Mouse (Mus musculus): ENCODE measurements at regions not wholly inside any gene's neighbourhood (a gene's known extent, or its start where the extent isn't known, plus 50 kb on each side); places are given as distances from the start of the nearest gene placed in this dataset.

GRCm38 (mm10) chr13:107308958-107309639 is 287.2 kb upstream of the Kif2a start:
- TF ChIP-seq CTCF (conservative IDR thresholded peaks at IDR 0.05; ENCODE audit: low read length) = no peak
- no peak for TF ChIP-seq NANOG (IDR thresholded peaks at IDR 0.05; ENCODE audit: borderline replicate concordance, low read length)
- TF ChIP-seq POU5F1 (IDR thresholded peaks at IDR 0.05; ENCODE audit: borderline replicate concordance, low read length) = no peak
- Histone ChIP-seq H3K4me3 (replicated peaks; ENCODE audit: low read length) (no peak overlapping the region), H3K9me3 (ENCODE audit: low read length) (no peaks in the 10 kb centered on the region), H3K27me3 (ENCODE audit: insufficient read depth, low read length) (no peaks in the 10 kb centered on the region), H3K36me3 (ENCODE audit: insufficient read depth, low read length) (no peaks in the 10 kb centered on the region), H3K4me1 (replicated peaks; ENCODE audit: low read depth, low read length) (no peaks in the 10 kb centered on the region)

DNA sequence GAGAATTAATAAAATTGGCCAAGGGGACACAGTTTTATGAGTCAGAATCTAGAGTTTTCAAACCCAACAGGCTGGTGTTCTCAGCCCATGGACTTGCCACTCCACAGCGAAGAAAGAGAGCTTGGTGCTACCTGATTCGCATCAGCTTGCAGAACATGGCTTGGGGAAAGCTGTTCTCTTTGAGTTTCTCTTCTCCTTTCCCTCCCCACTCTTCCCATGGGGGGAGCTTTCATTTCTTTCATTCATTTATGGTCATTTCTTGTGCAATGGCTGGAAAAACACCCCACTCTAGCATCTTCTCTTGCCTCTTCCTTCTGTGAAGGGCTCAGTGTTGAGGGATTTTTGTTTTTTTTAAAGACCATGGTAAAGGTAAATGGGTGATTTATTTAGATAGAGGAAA is 286.5 kb upstream of the Kif2a start:
- TF ChIP-seq POU5F1 (IDR thresholded peaks at IDR 0.05; ENCODE audit: borderline replicate concordance, low read length) (no peak), CTCF (conservative IDR thresholded peaks at IDR 0.05; ENCODE audit: low read length) (no peak), NANOG (IDR thresholded peaks at IDR 0.05; ENCODE audit: borderline replicate concordance, low read length) (no peak)
- H3K4me3 ChIP-seq (replicated peaks; ENCODE audit: low read length) = no peak overlapping the region
- no peaks in the 10 kb centered on the region for H3K4me1 ChIP-seq (replicated peaks; ENCODE audit: low read depth, low read length)
- no peaks in the 10 kb centered on the region for H3K36me3 ChIP-seq (ENCODE audit: insufficient read depth, low read length)
- H3K27me3 ChIP-seq (ENCODE audit: insufficient read depth, low read length) = no peaks in the 10 kb centered on the region
- H3K9me3 ChIP-seq (ENCODE audit: low read length) = no peaks in the 10 kb centered on the region

DNA sequence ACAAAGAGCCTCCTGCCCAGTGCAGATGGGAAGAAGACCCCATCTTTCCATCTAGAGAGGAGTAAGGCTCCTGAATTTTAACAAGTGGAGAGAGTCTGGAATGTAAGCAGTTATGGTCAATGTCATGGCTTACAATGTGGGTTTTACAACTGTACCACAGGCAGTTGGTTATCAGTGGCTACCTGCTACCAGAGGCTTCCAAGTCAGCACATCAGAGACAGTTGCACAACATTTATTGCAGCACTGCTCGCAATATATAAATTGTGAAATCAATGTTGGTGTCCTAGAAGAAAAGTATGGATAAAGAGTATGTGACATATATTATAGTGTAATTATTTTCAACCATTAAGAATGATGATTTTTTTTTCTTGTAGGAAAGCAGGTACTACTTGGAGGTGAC is 285.0 kb upstream of the Kif2a start:
- no peak overlapping the region for H3K4me3 ChIP-seq (replicated peaks; ENCODE audit: low read length)
- H3K36me3 ChIP-seq (ENCODE audit: insufficient read depth, low read length) = no peaks in the 10 kb centered on the region
- H3K9me3 ChIP-seq (ENCODE audit: low read length) = no peaks in the 10 kb centered on the region
- H3K27me3 ChIP-seq (ENCODE audit: insufficient read depth, low read length) = no peaks in the 10 kb centered on the region
- H3K4me1 ChIP-seq (replicated peaks; ENCODE audit: low read depth, low read length) = no peaks in the 10 kb centered on the region
- TF ChIP-seq NANOG (IDR thresholded peaks at IDR 0.05; ENCODE audit: borderline replicate concordance, low read length) = no peak
- TF ChIP-seq CTCF (conservative IDR thresholded peaks at IDR 0.05; ENCODE audit: low read length) = no peak
- no peak for TF ChIP-seq POU5F1 (IDR thresholded peaks at IDR 0.05; ENCODE audit: borderline replicate concordance, low read length)

DNA sequence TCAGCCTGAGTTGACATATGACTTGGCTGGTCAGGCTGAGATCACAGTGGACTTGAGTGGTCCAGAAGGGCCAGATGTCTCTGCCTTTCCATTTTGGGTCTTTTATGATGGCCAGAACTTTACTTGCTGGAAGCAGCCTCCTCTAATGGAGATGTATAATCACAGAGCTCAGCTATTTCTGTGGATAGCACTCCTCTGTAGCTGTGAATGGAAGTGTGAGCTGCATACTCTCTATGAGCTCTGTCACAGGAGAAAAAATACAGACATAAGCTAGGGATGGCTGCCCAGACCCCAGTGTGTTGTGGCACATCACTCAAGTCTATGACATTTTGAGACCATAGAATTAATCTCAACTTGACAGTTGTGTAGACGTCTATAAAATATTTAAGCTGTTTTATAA is 284.3 kb upstream of the Kif2a start:
- no peak overlapping the region for H3K4me3 ChIP-seq (replicated peaks; ENCODE audit: low read length)
- no peaks in the 10 kb centered on the region for H3K4me1 ChIP-seq (replicated peaks; ENCODE audit: low read depth, low read length)
- H3K27me3 ChIP-seq (ENCODE audit: insufficient read depth, low read length) = no peaks in the 10 kb centered on the region
- H3K9me3 ChIP-seq (ENCODE audit: low read length) = no peaks in the 10 kb centered on the region
- TF ChIP-seq POU5F1 (IDR thresholded peaks at IDR 0.05; ENCODE audit: borderline replicate concordance, low read length) (no peak), CTCF (conservative IDR thresholded peaks at IDR 0.05; ENCODE audit: low read length) (no peak), NANOG (IDR thresholded peaks at IDR 0.05; ENCODE audit: borderline replicate concordance, low read length) (no peak)
- H3K36me3 ChIP-seq (ENCODE audit: insufficient read depth, low read length) = no peaks in the 10 kb centered on the region

GRCm38 (mm10) chr13:107305738-107306137 is 283.8 kb upstream of the Kif2a start:
- no peaks in the 10 kb centered on the region for H3K9me3 ChIP-seq (ENCODE audit: low read length)
- H3K27me3 ChIP-seq (ENCODE audit: insufficient read depth, low read length) = no peaks in the 10 kb centered on the region
- H3K4me1 ChIP-seq (replicated peaks; ENCODE audit: low read depth, low read length) = no peaks in the 10 kb centered on the region
- no peak for TF ChIP-seq POU5F1 (IDR thresholded peaks at IDR 0.05; ENCODE audit: borderline replicate concordance, low read length)
- TF ChIP-seq CTCF (conservative IDR thresholded peaks at IDR 0.05; ENCODE audit: low read length) = no peak
- no peak for TF ChIP-seq NANOG (IDR thresholded peaks at IDR 0.05; ENCODE audit: borderline replicate concordance, low read length)
- H3K36me3 ChIP-seq (ENCODE audit: insufficient read depth, low read length) = no peaks in the 10 kb centered on the region
- no peak overlapping the region for H3K4me3 ChIP-seq (replicated peaks; ENCODE audit: low read length)

DNA sequence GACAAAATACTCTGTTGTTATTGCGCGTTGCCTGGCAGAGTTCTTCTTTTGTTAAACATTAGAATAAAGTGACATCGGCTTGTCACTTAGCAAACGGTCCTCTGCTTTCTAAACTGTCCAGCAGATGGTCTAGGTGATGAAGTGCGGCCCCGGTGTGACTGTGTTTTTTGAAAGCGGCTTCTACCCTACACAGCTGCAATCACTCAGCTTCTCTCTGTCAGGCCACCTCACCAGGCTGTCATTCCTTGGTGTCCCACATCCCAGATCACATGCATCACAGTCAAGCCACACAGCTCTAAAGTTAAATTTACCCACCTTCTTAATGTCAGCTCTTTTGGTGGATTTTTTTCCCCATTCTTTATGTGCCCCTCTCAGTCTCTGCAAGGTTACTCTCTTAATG is 282.0 kb upstream of the Kif2a start:
- Histone ChIP-seq H3K36me3 (ENCODE audit: insufficient read depth, low read length) (no peaks in the 10 kb centered on the region), H3K4me1 (replicated peaks; ENCODE audit: low read depth, low read length) (no peaks in the 10 kb centered on the region), H3K9me3 (ENCODE audit: low read length) (no peaks in the 10 kb centered on the region), H3K4me3 (replicated peaks; ENCODE audit: low read length) (no peak overlapping the region), H3K27me3 (ENCODE audit: insufficient read depth, low read length) (no peaks in the 10 kb centered on the region)
- no peak for TF ChIP-seq CTCF (conservative IDR thresholded peaks at IDR 0.05; ENCODE audit: low read length)
- TF ChIP-seq NANOG (IDR thresholded peaks at IDR 0.05; ENCODE audit: borderline replicate concordance, low read length) = no peak
- TF ChIP-seq POU5F1 (IDR thresholded peaks at IDR 0.05; ENCODE audit: borderline replicate concordance, low read length) = no peak

DNA sequence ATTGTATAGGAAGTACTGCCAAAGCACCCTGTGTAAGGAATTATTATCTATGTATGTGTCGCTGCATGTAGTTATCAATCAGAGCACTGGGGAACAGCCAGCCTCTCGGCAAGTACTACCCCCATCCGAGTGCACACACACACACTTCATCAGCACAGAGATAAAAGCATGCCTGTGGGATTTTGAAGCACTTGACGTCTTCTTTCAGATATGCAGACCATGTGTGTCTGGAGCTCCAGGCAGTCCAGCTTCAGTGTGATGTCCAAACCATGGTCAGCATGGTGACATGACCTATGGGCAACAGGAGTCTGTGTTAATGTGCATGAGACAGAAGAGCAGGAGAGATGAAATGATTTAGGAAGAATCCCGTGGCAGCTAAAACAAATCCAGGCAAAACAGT is 281.4 kb upstream of the Kif2a start:
- TF ChIP-seq CTCF (conservative IDR thresholded peaks at IDR 0.05; ENCODE audit: low read length) (no peak), POU5F1 (IDR thresholded peaks at IDR 0.05; ENCODE audit: borderline replicate concordance, low read length) (no peak), NANOG (IDR thresholded peaks at IDR 0.05; ENCODE audit: borderline replicate concordance, low read length) (no peak)

DNA sequence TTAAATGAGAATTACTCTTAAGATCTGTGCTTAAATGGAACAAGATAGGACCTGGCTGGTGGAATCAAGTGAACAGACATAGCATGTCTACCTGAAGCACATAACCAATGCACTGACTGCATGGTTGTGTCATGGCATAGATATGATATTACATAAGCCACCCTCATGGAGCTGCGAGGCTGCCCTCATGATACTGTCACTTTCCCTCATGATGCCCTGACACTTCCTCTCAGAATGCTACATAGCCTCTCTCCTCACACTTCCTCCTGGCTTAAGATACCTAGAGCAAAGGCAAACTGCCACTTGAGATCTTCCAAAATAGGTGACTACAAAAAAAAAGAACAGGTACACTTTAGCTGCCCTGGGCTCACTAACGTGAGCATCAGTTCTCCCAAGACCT is 278.9 kb upstream of the Kif2a start:
- Histone ChIP-seq H3K27me3 (ENCODE audit: insufficient read depth, low read length) (no peaks in the 10 kb centered on the region), H3K36me3 (ENCODE audit: insufficient read depth, low read length) (no peaks in the 10 kb centered on the region), H3K9me3 (ENCODE audit: low read length) (no peaks in the 10 kb centered on the region), H3K4me3 (replicated peaks; ENCODE audit: low read length) (no peak overlapping the region), H3K4me1 (replicated peaks; ENCODE audit: low read depth, low read length) (no peaks in the 10 kb centered on the region)
- TF ChIP-seq CTCF (conservative IDR thresholded peaks at IDR 0.05; ENCODE audit: low read length) (no peak), POU5F1 (IDR thresholded peaks at IDR 0.05; ENCODE audit: borderline replicate concordance, low read length) (no peak), NANOG (IDR thresholded peaks at IDR 0.05; ENCODE audit: borderline replicate concordance, low read length) (no peak)

More for the DNA sequence above, 281.4 kb upstream of the Kif2a start:
- H3K4me1 ChIP-seq (replicated peaks; ENCODE audit: low read depth, low read length) = no peaks in the 10 kb centered on the region
- no peaks in the 10 kb centered on the region for H3K9me3 ChIP-seq (ENCODE audit: low read length)
- no peak overlapping the region for H3K4me3 ChIP-seq (replicated peaks; ENCODE audit: low read length)
- H3K36me3 ChIP-seq (ENCODE audit: insufficient read depth, low read length) = no peaks in the 10 kb centered on the region
- no peaks in the 10 kb centered on the region for H3K27me3 ChIP-seq (ENCODE audit: insufficient read depth, low read length)

- H3K36me3 ChIP-seq (ENCODE audit: insufficient read depth, low read length) = no peaks in the 10 kb centered on the region
- TF ChIP-seq NANOG (IDR thresholded peaks at IDR 0.05; ENCODE audit: borderline replicate concordance, low read length) = no peak
- TF ChIP-seq POU5F1 (IDR thresholded peaks at IDR 0.05; ENCODE audit: borderline replicate concordance, low read length) = no peak
- no peak for TF ChIP-seq CTCF (conservative IDR thresholded peaks at IDR 0.05; ENCODE audit: low read length)
- H3K4me3 ChIP-seq (replicated peaks; ENCODE audit: low read length) = no peak overlapping the region
- H3K4me1 ChIP-seq (replicated peaks; ENCODE audit: low read depth, low read length) = no peaks in the 10 kb centered on the region
- H3K27me3 ChIP-seq (ENCODE audit: insufficient read depth, low read length) = no peaks in the 10 kb centered on the region
- H3K9me3 ChIP-seq (ENCODE audit: low read length) = no peaks in the 10 kb centered on the region
Observed at GRCm38 (mm10) chr13:107264581-107264980, 242.7 kb upstream of the Kif2a start.

Data from E14TG2a.4 (cell line).